Mouse (Mus musculus) kidney, adult 8-10 months (tissue): ENCODE data around the gene Slc20a1.
A peak's percentile ranks its signal among the peaks of the same experiment; 100 is the strongest.

ENCODE experiments used
- DNase-seq, 2 experiments: peaks; one replicate each; pipeline ENCODE4 v3.0.0; 2022

Gene Slc20a1

GRCm38 (mm10) chr2:129192392-129193150, 6.0 kb upstream of the Slc20a1 start:
- DNase-seq, result no peak

DNA sequence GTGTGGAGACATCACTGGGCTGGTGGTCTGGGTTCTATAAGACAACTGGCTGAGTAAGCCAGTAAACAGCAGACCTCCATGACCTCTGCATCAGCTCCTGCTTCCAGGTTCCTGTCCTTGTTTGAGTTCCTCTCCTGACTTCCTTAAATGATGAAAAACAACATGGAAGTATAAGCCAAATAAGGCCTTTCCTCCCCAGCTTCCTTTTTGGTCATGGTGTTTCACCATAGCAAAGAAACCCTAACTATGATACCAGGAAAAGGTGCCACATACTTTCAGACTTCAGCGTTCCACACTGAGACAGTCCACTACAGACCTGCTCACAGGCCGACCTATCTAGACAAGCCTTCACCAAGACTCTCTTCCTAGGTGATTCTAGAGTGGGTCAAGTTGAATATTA, 2.2 kb upstream of the Slc20a1 start:
- DNase-seq, result no peak

- DNase-seq, result no peak
Observed at GRCm38 (mm10) chr2:129197197-129197596, 1.4 kb upstream of the Slc20a1 start.

DNA sequence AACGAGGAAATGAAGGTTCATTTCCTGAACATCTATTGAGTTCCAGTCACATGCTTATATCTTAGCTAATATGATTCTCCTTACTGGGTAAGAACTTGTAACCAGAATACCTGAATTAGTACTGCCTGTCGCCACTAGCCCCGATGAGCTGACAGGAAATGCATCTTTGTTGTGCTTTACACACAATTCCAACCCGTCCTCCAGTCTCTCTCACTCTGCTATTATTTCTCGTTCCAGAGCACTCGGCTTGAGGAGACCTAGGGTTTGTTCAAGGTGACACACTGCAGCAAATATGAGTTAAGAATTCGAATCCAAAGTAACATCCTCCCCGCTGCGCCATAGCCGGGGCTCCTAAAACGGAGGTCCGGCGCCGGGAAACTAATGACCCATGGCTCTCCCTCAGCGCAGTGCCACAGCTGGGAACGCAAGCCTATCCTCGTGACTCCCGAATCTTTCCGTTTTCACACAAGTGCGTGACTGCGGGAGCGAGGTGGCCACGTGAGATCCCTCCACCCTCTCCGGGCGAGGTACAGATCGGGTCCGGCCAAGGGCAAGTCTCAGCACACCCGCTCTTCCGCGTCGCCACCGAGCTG, 625 bp upstream of the Slc20a1 start:
- DNase-seq, result no peak

DNA sequence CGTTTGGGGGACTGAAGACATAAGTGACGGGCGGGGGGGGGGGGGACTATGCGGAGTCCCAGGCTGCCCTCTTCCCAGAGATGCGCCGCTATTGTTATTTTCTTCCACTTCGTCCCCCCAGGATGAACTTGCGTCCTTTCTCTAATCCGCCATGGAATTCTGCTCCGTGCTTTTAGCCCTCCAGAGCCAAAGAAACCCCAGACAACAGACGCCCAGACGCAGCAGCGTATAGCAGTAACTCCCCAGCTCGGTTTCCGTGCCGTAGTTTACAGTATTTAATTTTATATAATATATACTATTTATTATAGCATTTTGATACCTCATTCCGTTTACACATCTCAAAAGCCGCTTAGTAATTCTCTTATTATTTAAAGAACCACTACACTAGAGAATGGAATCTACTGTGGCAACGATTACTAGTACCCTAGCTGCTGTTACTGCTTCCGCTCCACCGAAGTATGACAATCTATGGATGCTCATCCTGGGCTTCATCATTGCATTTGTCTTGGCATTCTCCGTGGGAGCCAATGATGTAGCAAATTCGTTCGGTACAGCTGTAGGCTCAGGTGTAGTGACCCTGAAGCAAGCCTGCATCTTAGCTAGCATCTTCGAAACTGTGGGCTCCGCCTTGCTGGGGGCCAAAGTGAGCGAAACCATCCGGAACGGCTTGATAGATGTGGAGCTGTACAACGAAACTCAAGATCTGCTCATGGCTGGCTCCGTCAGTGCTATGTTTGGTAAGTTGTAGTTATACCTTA, 943 bp downstream of the Slc20a1 start:
- peak in 1 of 2 experiments; percentile 15 for DNase-seq

GRCm38 (mm10) chr2:129205000-129205399, 6.4 kb downstream of the Slc20a1 start:
- DNase-seq, result no peak

GRCm38 (mm10) chr2:129206824-129207223, 8.3 kb downstream of the Slc20a1 start:
- DNase-seq, result peak; percentile 65 to 66

DNA sequence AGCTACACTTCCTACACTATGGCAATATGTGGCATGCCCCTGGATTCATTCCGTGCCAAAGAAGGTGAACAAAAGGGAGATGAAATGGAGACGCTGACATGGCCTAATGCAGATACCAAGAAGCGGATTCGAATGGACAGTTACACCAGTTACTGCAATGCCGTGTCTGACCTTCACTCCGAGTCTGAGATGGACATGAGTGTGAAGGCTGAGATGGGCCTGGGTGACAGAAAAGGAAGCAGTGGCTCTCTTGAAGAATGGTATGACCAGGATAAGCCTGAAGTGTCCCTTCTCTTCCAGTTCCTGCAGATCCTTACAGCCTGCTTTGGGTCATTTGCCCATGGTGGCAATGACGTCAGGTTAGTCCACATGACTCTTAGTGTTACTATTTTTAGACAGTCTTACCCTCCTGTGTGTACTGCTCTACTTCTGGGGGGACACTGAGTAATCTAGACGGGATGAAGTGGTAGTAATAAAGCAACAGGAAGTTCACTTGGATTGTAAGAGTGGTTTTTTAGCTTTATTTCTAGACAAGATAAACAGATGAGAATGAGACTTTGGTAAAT, 9.7 kb downstream of the Slc20a1 start:
- DNase-seq, result no peak

- peak in 1 of 2 experiments; percentile 44 for DNase-seq
Observed at GRCm38 (mm10) chr2:129210089-129210749, 11.7 kb downstream of the Slc20a1 start.

DNA sequence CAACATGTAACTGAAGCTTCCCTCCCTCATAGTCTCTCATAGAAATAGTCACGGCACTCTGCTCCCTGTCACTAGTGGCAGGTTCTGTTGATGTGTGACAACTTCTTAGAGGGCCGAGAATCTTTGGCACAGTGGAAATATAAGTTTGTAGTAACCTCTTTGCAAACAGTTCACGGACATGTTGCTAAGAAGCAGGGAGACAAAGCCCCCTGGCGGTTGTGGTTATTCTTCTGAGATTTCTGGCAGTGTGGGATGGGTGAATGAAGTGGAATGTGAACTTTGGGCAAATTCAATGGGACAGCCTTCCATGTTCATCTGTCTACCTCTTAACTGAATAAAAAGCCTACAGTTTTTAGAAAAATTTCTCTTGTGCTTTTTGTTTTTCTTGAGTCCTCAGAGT, 12.7 kb downstream of the Slc20a1 start:
- peak in 1 of 2 experiments; percentile 27 for DNase-seq

DNA sequence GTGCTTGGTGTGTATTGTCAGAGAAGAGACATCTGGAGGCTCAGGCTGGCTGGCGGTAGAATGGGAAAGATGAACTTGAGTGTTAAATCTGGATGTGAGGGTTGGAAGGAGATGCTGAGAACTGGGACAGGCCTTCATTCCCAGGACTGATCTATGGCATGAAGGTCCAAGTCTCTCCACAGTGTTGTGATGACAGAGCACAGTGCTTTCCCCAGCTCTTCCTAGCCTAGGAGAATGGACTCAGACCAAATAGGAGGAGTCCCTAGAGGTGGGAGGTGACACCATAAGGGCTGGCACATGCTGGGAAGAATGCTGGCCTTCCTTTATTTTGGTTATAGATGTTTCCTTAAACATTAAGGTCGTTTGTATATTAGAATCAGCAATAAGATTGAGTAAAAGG, 13.4 kb downstream of the Slc20a1 start:
- no peak for DNase-seq

DNA sequence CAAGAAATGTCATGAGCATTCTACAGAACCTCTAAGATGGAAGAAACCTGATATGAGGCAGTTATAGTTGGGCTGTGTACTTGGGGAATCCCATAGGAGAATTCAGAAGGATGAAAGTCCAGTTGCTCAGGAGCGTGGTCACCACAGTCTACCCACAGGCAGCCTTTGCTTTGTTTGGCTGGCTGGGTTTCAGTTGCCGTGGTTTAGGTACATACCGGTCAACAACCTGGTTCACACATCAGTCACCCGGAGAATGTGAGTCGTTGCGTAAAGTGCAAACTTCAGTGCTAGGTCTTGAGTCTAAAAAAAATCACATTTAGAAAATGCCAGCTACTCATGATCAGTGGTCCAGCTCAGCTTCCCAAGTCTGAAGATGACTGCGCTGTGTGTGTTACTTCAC, 14.0 kb downstream of the Slc20a1 start:
- DNase-seq, result peak; percentile 69 to 82

DNA sequence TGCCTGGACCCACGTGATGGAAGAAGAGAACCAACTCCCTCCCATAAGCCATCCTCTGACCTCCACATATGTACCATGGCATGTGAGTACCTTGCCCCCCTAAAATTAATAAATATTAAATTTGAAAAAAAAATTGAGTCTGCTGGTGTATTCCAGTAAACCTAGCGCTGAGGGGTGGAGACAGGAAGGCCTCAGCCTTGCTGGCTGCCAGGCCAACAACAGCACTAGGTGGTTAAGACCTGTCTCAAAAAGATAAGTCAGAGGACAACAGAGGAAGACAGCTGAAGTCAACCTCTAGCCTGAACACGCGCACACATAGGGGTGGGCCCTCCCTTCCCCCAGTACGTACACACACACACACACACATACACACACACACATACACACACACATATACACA, 16.2 kb downstream of the Slc20a1 start:
- no peak for DNase-seq

DNA sequence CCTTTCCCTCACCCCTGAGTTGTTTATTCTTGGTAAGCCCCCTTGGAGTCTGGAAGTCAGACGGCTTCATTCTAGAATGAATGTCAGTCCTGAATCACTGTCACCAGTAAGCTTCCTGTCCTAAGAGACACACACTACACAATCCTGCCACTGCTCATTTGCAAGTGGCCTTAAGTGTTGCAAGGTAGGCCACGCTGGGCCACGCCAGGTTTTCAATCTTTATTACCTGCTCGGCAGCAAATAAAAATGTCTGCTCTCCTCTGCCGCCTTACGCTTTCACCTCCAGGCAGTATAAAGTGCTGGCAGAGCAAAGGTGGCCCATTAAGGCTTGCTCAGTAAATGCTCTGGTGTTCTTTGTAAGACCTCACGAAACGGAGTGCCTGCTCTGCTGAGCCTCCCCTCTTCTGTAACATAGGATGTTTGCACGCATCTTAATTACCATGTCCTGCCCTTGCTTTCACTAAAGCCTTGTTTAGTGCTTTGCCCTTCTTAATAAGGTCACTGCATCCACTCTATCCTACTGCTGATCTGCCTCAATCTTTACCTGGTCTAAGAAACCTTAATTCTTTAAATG, 19.1 kb downstream of the Slc20a1 start:
- DNase-seq, result no peak

GRCm38 (mm10) chr2:129218537-129219105, 20.1 kb downstream of the Slc20a1 start:
- no peak for DNase-seq

DNA sequence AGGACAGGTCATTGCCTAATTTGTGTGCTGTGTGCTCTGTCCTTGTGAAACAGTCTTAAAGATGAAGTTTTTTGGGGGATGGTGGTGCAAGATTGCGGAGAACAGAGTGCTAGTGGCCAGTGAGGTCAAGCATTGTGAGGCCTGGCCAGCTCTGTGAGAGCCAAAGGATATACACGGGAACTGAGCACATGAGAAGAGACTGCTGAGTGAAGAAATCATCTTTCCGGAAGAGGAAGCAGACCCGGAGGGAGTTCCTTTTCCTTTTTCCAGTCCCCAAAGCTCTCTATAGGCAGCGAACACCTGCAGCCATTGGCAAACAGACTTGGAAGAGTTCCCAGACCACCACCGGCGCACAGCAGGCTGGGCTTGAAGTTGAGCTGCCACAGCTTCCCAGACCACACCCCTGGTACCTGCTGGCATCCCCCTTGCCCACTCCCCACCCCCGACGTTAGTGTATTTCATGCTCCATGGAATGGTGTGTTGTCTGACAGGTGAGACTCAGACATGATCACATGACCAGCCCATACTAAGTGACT, 22.6 kb downstream of the Slc20a1 start:
- no peak for DNase-seq

- no peak for DNase-seq
Observed at GRCm38 (mm10) chr2:129224178-129224577, 25.6 kb downstream of the Slc20a1 start.

GRCm38 (mm10) chr2:129225251-129225819, 26.8 kb downstream of the Slc20a1 start:
- DNase-seq, result no peak

GRCm38 (mm10) chr2:129226296-129226851, 27.8 kb downstream of the Slc20a1 start:
- no peak for DNase-seq

- DNase-seq, result no peak
Observed at GRCm38 (mm10) chr2:129227011-129227529, 28.5 kb downstream of the Slc20a1 start.

- DNase-seq, result no peak
Observed at GRCm38 (mm10) chr2:129227709-129228108, 29.1 kb downstream of the Slc20a1 start.
